Mouse (Mus musculus) layer of hippocampus, postnatal 14 days (tissue): ENCODE measurements around the gene Trim37. TPM values are rescaled to one million over a fixed set of nuclear protein-coding genes. Genes with fewer than 3 reads are reported as not detected.
A peak's percentile ranks its signal among the peaks of the same experiment; 100 is the strongest.

Experiments used
- DNase-seq, 2 experiments: peaks; one replicate each; pipeline ENCODE4 v3.0.0; 2021 to 2022; ENCODE audit warnings: low spot score in 2 of 2, mixed read lengths in 1 of 2
- long read RNA-seq, 2 experiments: library from polyadenylated mRNA; stranded (forward); transcript quantifications; one replicate each; pipeline ENCODE4 v2.0.0; 2021
- total RNA-seq, 2 experiments: library from RNA; stranded (reverse); gene quantifications; 2 replicates each; pipeline ENCODE4 v1.2.3; 2021

Trim37 gene
- total RNA-seq, result 100 to 1,000 TPM; 170 to 186 TPM
- long read RNA-seq, experiment 1, full-length matches to known transcripts, result 129 of 191 reads
- long read RNA-seq, experiment 1, partial matches to known transcripts, result 19 of 191 reads
- long read RNA-seq, experiment 1, other reads (novel, unspliced or antisense), result 43 of 191 reads
- long read RNA-seq, experiment 2, full-length matches to known transcripts, result 107 of 160 reads
- long read RNA-seq, experiment 2, partial matches to known transcripts, result 21 of 160 reads
- long read RNA-seq, experiment 2, other reads (novel, unspliced or antisense), result 32 of 160 reads

DNA sequence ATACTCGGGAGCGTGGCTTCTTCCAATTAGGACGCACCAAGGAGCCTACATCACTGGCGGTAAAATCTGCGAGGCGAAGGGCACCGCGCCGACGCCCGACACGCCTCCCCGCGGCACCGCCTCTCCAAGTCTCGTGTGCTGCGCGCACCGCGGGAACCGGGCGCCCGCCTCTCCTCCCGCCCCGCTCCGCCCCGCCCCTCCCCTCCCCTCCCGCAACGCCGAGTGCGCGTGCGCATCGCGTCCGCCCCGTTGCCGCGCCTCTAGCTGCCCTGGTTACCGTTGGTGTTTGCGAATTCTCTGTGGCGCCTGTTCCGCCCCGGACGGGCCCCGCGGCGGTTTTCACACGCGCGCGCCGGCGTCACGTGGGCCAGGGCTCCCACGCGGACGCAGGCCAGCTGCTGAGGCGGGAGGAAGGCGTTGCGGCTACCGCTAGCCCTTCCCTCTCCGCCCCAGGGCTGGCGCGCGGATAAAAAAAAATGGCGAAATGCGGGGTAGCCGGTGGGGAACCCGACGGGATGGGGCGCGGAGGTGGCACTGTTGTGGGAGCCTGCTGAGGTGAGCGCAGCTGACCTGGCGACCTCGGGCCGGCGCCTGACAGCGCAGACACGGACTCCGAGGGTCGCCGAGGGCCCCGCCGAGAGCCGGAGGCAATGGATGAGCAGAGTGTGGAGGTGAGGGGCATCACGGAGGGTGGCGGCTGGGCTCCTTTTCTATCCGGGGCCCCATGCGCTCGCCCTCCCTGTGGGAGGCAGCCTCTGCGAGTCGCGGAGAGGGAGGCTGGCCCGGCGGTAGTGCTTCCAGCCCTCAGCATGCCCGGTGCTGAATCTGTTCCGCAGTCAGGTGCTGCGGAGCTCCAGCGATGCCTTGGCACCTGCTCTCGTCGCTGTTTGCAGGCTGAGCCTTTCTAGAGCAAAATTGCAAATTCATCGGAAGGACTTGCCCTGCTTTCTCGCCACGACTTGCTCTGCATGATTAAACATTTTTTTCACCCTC, at the start of gene Trim37:
TSS of gene Trim37 (plus strand) at position 254 of the 993 bp plus-strand sequence.
- DNase-seq, result peak; percentile 86 to 92

DNA sequence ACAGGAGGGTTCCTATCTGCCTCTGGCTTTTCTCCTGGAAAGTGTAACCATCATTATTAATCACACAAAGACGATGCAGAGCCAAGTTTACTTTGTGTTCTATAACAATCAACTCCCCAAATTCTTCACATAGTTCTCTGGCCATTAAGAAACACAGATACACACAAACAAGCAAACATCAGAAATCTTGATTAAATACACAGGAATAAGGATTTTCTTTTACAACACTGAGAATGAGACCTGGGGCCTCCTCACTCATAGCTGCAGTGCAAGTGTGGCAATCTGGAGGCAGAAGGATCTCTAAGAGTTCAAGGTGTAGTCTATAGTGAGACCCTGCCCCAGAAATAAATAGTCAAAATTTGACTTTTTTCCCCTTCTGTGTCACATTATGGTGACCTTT, 43.2 kb upstream of the Trim37 start:
- DNase-seq, result no peak

DNA sequence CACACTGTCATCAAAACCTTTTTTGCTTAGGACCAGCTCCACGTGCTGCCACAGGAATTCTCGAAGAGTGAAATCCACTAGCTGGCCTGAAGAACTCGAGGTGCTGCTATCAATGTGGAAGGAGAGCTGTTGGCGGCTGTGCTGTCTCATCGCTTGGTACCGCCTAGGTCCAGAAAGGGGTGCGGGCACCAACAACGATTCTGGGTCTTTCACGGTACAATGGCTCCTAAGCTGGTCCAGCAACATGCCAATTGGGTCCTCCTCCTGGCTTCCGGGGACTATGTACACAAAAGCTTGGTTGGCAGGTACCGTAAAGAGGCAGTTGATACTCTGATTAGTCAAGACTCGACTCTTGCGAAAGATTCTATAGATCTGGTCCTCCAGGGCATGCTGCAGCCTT, 41.4 kb upstream of the Trim37 start:
- no peak for DNase-seq

DNA sequence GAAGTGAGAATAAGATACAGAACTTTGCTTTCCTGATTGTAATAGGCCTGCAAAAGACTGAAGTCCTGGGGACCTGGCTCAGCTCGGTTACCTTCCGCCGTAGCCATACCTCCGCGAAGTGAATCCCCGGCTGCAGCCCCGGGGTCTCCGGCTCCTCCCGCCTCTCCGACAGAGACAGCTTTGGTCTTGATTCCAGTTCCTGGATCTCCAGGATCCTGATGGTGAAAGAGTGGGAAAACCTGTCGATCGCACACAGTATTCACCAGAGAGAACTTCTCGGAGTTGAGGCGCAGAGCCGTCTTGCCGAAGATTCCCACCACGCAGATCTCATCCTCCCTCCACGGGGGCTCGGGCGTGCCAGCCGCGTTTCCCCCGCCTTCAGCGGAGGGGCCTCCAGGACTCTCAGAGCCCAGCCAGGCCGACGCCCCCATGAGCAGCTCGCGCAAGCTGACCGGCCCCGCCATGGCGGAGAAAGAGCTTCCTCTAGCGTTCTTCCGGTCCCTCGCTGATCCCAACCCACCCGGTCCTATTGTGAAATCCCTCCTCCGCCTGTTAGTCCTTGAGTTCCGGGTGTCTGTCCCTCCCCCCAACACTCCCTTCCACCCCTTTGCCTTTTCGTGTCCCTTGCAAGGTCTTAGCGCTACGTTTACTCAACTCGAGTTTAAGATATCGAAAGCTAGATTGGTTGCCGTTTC, 40.4 kb upstream of the Trim37 start, which contains the start of gene Smg8:
TSS of gene Smg8 (minus strand) at position 485 of the 695 bp plus-strand sequence.
- DNase-seq, result peak; percentile 71 to 84

DNA sequence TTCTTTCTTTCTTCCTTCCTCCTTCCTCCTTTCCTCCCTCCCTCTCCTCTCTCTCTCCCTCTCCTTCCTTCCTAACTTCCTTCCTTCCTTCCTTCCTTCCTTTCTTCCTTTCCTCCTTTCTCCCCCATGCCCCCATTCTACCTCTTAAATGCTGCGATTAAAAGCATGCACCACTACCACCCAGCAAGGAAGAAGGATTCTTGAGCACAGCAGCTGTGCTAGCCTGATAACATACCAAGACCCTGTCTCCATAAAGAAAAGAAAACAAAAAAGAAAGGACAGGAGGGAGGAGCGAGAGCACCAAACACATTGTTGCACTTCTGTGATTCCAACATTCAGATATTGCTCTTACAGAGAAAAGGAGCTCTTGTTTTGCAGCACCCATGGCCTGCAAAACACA, 39.7 kb upstream of the Trim37 start:
- DNase-seq, result no peak

DNA sequence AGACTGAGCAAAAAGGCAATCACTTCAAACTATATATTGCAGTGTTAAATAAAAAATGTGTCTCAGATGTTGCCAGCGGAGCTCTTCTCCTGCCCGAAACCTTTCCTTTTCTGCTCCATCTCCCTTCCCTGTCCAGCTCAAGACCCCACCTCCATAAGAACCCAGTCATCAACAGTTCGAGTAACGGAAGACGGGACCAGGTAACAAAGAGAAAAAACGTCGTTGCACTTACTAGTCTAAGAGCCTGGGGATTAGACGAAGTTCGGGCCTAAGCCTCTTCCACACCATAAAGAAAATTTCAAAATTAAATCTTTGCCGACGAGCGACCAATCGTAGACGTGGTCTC, 18.5 kb upstream of the Trim37 start, which contains the start of gene Prr11:
TSS of gene Prr11 (minus strand) at position 300 of the 346 bp plus-strand sequence.
- no peak for DNase-seq

DNA sequence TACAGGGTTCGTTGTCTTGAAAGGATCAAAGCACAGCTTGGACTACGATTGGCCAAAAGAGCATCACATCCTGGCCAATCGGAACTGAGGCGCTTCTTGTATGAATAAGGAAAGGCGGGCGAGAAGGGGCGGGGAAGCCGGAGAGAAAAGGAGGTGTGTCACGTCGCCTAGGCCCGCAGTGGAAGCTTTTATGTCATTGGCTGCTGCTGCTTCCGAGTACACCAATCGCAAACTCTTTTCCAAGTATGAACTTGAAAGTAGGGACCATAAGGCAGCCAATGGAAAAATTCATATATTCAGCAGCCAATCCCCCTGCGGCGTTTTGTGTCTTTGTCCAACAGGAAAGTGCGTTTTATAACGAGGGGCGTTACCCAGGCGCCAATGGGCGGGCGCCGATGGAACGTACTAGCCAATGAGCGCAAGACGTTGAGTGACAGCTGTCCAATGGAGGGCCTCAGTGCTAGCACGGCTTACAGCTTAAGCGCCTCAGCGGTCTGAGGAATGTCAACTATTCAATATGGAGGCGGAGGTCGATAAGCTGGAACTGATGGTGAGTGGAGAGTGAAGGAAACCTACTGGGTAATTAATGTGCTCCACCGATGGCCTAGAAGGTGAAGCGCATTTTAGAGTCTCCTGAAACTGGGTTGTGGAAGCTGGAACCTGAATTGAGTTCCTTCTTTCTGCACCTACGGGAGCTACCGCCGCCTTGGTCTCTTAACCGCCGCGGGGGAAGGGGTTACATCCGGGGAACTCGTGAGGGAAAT, 17.9 kb upstream of the Trim37 start, which contains the start of gene Ska2:
TSS of gene Ska2 (plus strand) at position 480 of the 764 bp plus-strand sequence.
- DNase-seq, result peak; percentile 97 to 99

DNA sequence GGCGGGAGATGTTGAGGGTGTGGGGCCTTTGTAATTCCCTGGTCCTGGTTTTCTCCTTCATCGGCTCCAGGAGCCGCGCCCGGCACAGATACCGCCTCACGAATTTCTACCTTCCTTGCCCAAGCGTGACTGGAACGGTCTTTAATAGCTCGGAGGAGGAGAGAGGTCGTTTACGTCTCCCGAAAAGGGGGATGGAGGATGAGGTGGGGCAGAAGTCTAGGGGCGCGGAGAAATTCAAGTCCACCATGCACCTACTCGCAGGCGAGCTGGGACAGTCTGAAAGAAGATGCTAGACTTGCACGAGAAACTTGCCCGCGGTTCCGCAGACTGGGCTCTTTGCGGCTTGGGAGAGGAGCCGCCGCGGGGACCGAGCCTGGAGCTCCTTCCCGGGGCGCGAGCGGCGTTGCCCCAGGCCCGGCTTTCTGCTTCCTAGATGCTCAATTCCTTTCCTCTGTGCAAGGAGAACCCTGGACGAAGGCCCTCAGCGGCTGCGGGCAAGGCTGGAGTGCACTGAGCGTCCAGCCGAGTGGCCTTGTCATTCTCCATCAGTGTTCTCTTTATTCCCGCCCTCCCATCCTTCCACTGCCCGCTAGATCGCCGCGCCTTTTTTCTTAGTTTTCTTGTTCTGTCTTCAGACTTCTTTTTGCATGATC, 17.2 kb upstream of the Trim37 start:
- no peak for DNase-seq

DNA sequence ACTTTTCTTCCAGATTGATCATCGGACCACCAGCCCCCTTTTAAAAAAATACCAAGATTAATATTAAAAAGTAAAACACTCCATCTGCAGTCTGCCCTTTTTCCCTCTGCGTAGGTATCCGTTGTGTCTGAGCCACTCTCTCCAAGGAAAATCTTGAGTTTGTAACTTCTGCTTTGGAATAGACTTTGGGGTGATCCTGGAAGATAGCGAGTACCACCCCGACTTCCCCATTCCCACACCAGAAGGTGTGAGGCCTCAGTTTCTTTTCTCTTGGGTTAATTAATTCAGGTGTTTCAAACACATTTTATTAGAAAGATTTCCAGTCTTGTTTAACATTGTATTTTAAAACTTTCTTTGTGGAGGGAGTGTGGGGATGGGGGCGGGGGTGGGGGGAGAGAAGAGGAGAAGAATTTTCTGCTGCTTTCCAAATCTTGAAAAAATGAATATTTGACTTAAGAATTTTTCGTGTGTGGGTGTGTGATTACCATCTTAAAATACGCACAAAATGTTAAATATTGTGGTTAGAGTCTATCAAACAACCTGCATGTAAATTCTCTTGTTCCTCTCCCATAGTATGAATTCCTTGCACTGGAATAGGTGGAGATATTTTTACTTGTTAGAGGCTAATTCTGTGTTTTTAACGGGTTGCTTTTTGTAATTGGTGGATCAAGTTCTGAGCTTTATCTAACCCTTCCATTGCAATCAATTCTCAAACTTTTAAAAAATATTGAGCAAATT, 16.5 kb upstream of the Trim37 start:
- DNase-seq, result no peak

DNA sequence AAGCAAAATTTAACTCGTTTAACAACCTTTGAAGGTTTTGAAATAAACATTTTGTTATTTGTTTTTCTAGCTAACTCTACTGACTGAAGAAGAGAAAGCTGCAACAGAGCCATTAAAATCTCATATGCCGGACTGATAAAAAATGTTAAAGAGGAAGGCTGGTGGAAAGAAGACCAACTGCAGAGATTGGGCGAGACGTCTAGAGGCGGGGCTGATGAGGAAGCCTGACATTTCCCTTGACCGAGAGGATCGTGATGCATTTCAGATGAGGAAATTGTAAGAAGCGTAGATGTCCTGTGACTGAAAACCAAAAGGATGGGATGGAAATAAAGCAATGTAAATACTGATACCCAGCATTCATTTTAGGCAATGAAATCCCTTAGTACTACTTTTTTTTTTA, 5.0 kb upstream of the Trim37 start:
- DNase-seq, result no peak

DNA sequence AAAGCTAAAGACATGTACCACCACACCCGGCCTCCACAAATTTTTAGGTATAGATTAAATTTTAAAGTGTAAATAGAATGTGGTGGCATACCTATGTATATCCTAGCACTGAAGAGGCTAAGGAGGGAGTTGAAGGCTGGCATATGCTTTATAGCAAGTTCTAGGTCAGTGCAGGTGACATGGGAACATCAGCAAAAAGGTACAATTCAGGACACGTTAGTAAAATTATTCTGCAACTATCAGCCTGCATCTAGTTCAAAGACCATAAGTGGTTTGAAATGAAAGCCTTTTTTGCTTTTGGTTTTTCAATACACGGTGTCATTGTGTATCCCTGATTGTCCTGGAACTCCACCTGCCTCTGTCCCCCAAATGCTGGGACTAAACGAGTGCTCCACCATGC, 1.3 kb upstream of the Trim37 start:
- no peak for DNase-seq

DNA sequence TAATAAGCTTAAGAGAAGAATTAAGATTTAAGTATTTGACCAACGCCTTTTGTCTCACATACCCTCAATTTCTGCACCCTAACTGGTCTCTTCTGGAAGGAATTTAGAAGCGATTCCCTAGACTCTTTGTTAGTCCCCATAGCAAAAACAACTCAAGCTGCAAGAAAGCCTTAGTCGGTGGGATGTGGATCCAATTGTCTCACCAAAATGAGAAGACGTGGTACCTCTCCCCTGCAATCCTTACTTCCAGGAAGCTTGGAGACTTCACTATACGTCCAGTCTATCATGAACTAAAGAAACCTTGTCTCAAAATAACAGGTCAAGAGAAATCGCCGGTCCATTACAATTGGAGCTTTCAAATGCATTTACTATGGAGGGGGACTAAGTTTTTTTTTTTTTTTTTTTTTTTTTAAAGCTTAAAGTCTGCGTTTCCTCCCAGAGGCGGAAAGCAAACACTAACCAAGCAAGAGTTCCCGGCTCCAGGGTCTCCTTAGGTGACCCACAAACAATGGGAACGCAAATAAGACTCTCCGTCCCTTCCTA, 525 bp upstream of the Trim37 start:
- no peak for DNase-seq

DNA sequence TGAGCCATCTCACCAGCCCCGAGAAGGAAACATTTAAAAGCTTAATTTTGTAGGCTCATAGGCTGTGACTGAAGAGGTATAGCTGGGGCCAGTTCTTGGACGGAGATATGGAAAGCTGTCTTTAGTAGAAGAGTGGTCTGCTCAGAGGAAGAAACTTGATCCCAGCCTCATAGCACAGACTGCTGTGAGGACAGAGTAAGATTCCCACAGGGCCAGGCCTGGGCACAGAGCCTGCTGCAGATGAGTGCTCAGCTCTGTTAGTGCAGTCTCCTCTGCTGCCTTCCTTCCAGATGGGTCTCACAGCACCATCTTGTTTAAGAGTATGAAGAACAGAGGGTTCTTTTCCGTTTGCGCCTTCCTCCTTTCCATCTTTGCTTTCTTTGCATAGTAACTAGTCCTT, 9.4 kb downstream of the Trim37 start:
- peak; percentile 4 to 44 for DNase-seq

DNA sequence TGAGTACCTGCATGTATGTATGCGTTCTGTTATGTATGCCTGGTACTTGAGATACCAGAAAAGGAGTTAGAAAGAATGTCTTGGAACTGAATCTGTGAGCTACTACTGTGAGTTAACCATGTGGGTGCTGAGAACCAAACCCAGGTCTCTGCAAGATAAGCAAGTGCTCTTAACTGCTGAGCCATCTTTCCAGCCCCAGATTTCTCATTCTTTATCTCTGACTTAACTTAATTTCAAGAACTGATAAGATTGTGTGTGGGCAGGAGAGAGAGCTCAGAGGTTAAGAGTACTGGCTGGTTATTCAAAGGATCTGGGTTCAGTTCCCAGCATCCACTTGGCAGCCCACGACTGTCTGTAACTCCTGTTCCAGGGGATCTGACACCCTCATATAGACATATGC, 31.1 kb downstream of the Trim37 start:
- DNase-seq, result no peak

DNA sequence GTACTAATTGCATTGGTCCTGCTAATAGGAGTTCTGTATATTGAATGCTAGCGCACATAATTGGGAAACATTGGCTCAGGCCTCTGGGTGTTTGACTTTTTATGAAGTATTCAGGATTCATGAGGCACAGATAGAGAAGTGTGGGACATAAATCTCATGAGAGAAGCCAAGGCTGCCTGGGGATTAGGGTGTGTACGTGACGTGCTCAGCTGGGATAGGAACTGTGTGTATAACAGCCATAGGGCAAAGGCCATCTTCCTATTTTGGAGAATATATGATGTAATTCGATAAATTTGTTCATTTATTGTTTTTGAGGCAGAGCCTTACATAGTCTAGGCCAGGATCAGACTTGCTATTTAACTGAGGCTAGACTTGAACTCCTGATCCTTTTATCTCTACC, 35.8 kb downstream of the Trim37 start:
- DNase-seq, result no peak

DNA sequence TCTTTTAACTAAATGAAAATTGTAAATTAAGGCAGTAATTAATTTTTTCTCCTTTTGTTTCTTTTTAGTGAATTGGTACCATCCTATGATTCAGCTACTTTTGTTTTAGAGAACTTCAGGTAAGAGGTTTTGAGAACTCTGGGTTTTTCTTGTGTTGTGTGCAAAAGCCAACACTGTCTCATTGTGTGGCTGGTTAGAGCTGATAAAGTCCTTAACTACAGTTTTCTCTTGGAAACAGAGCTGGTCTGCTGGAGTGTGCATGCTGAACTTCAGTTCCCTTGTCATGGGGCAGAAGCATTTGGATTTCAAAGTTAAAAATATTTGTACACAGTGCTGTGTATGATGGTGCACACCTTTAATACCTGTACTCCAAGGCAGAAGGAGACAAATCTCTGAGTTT, 36.9 kb downstream of the Trim37 start:
- DNase-seq, result no peak

DNA sequence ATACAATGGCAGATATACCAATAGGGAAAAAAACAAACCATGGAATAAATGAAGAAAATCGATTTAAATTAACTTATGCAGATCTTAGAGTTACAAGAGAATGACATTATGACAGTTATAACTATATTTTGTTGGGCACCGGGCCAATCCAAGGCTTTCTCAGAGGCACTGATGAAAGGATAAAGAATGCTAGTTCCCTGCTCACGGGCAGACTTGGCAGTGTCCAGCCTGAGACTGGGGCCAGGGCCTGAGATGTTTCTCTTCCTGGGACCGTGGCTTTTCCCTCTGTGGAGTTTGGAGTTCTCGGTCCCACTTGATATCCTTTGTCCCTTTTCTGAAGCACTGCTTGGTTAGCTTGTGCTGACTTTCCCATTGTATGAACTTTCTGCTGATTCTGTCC, 46.7 kb downstream of the Trim37 start:
- no peak for DNase-seq

DNA sequence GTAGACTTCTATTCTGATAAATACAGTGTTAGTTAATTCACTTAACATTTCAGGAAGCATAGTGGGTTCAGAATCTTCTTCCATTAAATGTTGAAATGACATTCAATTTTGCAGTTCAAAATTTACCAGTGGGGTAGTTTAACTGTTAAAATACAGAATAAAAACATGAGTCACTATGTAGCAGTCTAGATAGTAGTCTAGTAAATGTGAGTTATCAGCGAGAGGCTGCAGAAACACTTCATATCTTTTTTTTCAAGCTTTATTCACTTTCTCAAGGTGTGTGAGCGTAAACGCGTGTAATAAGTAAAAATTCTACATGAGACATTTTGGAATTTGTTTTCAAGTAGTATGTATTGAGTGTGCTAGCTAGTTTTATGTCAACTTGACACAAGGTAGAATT, 48.2 kb downstream of the Trim37 start:
- DNase-seq, result no peak

DNA sequence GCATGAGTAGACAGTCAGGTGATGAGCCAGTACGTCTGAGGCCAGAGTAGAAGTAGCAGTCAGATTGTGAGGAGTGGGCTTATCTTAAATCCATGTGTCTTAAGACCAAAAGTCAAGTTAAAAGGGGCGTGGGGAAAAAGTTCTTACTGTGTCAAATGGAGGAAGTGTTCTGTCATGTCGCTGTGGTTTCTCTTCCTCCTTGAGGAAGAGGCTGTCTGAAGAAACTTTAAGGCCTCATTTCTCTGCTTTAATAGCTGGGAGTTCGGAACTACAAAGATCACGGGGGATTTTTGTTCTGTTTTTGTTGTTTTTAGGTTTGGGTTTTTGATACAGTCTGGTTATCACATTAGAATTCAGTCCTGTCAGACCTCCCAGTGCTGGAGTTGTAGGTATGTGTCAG, 85.4 kb downstream of the Trim37 start:
- DNase-seq, result no peak
